Mouse (Mus musculus) erythroid progenitor cell, adult 5-6 weeks (primary cell): ENCODE measurements around the gene Ing3. TPM values are rescaled to one million over a fixed set of nuclear protein-coding genes. Genes with fewer than 3 reads are reported as not detected.

Source experiments
- ATAC-seq: replicated peaks from 2 replicates; pipeline ENCODE4 v1.8.0; 2016; ENCODE audit warnings: moderate number of reproducible peaks, mild to moderate bottlenecking, moderate TSS enrichment, inconsistent platforms; ENCODE audit not compliant: poor library complexity, low FRiP score, severe bottlenecking
- total RNA-seq, 2 experiments: library from RNA; stranded (forward) in 1 of 2; stranded (reverse) in 1 of 2; fragments of 150-400 nt in 1 of 2; fragments of 186-747, 209-891 nt in 1 of 2; gene quantifications; 2 replicates each; pipeline versions ENCODE4 v1.2.3 to v1.2.4; 2015 to 2017; ENCODE audit warnings: low replicate concordance in 2 of 2

Ing3 gene
- total RNA-seq (2015; ENCODE audit: low replicate concordance) (21.0 and 31.4 TPM in 2 replicates), total RNA-seq (2017; ENCODE audit: low replicate concordance) (4.2 and 21.2 TPM in 2 replicates)

DNA sequence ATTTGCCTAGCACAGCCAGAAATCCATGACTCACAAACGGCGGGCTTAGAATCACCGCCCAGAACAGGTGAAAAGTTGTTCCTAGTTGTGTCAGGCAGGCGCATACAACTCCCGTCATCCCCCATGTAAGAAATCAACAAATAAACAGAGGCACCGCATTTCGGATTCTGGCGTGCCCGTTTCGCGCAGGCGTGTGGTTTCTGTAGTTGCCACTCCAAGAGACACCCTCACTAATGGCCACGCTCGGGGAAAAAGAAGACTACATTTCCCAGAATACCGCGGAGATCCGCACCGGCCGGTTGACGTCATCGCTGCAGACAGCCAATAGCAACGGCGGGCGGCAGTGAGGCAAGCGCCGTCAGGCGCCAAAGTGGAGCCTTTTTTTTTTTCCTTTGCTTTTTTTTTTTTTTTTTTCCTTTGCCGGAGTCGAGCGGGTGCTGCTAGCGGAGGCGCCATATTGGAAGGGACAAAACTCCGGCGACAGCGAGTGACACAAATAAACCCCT, at the start of gene Ing3:
Gene Ing3, plus strand, starts transcription at position 346 of the 506 bp plus-strand sequence.
- peak; percentile 93 for ATAC-seq

DNA sequence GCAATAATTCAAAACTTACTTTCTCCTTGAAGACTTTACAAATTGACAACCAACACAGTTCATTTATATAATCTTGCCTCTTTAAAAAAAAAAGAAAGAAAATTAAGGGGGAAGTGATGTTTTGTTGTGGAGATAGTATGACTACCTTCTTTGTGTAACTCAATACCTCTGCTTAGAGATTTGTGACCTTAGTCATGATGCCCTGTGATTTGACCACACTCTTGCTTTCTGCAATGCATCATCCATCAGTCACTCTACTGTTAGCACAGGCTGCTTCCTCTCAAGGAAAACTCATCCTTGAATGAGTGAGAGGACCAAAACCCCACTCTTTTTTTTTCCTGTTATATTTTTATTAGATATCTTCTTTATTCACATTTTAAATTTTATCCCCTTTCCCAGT, 39.7 kb upstream of the Ing3 start:
- no peak for ATAC-seq

DNA sequence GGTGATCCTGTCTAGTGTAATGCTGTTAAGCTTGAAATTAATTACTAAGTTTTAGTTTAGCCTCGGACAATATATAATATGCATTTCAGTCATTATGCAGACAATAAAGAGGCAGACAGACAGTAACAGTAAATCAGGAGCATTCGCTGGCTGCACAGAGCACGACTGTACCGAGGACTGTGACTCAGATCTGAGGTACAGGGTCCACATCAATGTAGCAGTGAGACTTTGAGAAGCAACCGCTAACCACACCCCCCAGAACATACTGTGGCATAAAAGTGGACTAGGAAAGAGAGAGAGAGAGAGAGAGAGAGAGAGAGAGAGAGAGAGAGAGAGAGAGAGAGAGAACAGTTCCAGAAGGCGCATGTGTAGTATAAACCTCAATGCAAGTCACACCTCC, 38.6 kb upstream of the Ing3 start:
- no peak for ATAC-seq

DNA sequence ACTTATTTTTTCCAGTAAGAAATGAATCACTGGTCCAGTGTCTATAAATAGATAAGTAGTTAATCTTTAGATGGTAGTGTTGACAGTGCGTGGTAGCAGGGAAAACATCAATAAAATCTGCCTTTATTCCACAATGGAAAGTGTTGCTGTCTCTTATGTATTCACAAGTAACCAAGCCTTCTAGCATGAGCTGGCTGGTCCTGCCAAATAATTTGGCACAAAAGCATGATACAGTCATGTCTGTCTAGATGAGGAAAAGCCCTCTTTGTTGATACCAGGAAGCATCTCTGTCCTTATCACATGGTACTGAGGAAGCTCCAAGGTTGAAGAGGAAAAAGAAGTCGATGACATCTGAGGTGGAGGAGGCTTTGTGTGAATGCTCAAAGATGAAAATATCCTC, 32.8 kb upstream of the Ing3 start:
- ATAC-seq, result no peak

DNA sequence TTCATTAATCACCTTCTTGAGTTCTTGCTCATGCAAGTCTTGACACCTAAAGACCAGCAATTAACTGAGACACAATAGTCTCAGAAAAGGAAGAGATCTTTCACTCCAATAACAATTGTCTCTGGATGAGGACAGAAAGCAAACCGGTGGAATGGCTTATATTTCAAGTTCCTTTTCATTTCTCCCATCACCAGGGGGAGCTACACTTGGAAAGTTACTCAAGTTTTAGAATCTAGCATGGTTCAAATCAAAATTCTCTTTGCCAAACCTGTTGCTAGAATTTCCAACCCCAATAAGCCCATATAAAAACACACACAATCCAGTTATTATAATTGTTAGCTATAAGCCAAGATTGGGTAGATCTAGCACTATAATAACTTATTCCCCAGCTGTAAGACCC, 25.2 kb upstream of the Ing3 start:
- no peak for ATAC-seq

DNA sequence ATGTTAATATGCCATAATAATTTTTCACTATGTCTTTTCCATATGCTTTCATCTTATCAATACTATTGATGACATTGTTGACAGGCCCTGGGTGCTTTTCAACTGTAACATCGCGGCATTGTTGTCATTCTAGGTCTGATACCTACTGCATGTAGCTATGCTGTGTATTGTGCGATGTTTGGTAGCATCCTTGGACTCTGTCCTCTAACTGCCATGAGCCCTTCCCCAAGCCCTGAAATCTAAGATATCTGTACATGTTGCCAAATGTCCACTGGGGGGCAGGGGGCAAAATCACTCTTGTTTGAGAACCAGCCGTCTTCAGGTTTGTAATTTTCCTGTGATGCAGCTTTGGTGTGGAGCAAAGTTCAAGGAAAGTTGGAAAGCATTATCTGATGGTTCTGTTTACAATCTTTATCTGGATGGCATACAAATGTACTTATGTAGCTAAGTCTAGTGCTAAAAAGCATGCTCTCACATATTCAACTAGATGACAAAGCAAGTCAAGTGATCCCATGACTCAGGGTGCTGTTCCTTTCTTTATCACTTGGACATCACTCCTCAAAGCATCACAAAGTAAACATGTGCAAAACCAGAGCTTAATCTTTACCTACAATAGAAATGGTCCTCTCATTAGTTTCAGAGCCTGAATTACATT, 11.3 kb upstream of the Ing3 start:
- ATAC-seq, result no peak

DNA sequence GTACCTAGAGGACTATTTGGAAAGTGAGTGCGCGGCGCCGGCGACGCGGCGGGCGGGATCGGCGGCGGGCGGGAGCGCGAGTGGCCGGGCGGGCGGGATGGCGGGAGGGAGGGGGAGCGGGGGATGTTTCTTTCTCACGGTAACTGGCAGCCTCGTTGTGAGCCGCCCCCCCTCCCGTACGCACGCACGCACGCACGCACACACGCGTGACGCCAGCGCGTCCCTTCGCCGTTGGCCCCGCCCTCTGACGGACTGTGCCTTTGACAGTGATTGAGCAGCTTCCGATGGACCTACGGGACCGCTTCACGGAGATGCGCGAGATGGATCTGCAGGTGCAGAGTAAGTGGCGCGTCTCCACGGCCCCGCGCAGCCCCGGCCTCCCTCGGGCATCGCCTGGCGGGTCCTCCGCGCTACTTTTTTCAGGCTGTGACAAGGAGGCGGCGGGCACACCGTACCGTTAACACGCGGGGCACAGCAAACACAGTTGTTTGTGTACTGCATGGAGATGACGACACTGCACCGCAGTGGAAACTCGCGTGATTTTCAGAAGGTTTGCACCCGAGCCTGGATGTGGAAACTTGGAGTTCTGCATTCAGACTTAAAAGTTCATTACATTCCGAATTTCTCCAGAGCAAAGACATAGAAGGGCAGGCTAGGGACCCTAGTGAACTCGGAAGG, 539 bp downstream of the Ing3 start:
- ATAC-seq, result peak; percentile 89

DNA sequence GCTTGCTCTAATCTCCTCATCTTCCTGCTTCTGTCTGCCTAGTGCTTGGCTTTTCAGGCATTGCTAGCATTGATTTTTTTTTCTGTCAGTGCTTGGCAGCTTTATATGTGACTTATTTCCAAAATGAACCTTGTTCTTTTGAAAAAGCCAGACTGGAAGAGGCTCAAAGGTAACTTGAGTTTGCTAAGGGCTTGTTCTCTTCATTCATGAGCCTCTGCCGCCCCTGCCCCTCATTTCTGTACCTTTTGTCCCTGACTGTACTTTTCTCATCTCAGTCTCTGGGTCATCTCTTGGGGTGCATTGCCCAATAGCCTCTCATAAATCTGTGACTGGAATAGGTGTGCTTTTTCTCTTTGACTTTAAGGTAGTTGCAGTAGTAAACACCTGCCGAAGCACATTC, 1.3 kb downstream of the Ing3 start:
- no peak for ATAC-seq

DNA sequence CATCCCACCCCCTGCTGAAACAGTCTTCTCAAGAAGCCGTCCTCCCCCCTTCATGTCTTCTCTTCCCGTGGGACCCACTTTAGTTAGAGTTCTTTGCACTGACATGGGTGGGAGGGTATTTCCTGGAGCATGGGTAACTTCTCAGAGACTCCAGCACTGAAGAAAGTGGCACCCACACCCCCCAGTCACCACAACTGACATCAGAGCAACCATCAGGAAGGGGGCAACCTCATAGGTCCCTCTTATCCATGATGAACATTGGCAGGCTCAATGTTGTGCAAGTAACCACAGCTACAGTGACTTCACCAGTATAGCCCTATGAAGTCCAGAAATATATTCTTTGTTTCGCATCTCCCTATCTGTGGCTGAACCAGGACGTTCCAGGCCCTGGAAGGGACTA, 6.1 kb downstream of the Ing3 start:
- no peak for ATAC-seq

DNA sequence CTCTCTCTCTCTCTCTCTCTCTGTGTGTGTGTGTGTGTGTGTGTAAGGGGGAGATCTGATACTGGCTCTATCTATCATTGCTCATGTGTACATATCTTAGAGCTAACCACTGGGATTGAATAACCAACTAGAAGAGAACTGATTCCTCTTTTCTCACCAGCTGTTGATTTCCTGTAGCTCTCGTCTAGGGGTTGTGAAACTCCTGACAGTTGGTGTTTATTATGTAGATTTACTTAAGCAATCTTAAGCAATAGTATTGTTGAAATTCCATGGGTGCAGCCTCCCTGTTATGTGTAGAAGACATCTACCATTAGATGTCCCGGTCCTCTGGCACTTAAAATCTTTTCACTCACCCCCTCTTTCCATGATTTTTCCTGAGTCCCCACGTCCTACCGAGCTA, 9.6 kb downstream of the Ing3 start:
- no peak for ATAC-seq

DNA sequence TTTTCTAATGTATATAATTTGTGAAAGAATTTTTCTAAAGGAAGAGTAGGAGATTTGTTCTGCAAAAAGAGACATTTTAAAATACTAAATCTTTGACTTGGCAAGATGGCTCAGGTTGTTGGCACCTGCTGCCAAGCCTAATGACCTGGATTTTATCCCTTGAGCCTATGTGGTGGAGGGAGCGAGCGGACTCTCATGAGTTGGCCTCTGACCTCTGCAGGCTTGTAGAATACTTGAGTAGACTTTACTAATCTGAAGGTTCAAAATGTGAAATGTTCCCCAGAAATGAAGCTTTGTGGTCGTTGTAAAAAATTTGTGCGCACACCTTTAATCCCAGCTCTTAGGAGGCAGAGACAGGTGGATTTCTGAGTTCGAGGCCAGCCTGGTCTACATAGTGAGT, 10.5 kb downstream of the Ing3 start:
- ATAC-seq, result no peak

DNA sequence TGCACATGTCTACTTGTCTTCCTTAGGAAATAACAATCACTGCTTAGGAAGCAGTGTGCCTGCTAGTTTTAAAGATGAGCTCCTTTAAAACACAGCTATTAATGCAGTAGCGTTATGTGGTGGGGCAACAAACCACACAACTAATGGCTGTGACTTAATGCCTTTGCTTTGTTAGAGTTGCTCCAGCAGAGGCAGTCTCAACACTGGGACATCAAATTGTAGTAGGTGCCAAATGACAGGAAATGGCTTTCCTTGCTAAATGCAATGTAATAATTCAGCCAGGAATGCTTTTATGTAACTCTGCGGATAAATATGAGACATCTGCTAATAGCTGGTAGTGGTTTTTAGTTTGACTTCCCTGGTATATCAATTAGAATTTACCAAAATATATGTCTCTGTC, 28.2 kb downstream of the Ing3 start:
- no peak for ATAC-seq

DNA sequence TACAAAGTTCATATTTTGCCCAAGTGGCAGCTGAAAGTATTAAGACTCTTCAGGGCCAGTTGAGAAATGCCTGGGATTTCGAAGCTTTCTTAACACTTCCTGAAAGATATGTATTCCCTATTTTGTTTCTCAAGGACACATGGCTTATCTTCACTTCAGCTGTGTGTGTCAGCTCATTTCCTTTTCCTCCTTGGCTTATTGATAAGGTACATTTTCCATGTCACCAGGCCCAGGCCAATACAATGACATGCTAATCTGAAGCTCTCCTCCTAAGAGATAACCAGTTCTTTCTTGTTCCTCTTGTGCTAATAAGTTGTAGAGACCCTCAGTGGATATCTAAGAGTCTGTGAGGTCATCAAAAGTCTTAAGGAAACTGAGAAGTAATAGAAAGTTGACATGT, 31.7 kb downstream of the Ing3 start:
- ATAC-seq, result no peak

DNA sequence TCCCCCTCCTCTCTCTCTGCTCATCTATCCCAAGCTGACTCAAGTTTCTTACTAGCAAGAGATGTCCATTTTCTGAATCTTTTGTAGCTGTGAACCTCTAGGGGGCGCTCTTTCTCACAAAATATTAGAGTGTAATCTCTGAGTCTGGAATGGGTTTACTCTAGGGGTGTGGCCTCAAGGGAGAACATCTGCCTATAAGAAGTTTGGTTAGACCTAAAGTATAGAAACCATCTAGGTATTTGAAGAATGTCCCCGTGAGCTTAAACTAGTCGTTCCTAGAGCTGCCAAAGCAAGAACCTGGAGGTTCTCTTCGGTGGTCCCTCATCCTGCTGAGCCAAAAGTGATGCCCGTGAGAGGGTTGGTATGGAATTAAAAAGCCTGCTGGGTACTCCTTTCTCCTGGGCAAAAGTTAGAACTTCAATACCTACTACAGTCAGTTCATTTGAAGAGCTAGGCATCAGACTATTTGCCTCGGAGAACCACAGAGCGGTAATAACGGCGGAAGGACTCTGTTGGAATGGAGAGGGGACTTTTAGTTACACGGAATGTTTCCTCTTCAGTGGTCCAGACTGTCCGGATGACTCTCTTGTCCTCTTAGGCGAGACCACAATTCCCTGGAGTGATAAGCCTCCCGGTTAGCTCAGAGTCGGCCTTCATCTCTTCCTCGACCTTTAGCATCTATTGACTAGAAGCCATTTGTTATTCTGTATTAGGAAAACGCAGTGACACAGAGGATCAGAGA, 35.8 kb downstream of the Ing3 start:
- ATAC-seq, result no peak

DNA sequence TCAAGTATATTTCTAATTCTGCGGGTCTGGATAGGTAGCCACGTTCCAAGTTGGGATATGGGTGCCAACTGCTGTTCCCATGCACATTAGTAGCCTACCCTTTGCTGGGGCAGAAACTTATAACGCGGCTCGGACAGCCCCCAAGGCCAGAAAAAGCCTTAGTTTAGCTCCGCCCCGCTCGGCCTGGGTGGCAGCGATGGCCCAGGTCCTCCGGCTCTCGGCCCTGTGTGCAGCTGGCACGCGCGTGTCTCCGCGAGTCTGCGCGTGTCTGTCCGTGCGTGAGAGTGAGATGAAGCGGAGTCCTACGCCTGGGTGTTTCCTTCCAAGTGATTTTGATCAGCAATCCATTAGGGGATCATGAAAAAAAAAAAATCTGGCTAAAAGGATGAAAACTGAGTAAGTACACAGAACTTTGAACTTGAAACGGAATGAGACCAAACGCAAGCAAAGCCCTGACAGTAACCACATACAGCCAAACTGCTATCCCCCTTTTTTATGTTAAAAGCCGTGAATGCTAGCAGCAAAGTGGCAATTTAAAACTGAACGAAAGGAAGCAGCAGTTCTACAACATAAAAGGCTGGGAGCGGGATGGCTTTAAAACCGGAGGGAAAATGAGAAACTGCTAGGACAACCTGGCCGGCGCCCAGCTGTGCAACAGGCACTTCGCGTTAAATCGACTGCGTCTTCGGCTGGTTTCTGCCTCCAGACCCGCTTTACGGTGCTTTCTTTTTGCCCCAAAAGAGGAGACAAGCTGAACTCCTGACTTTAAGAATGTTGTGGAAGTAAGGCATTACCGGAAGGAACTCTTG, 36.6 kb downstream of the Ing3 start, which contains the start of gene Cped1:
Gene Cped1, plus strand, starts transcription at position 185 of the 809 bp plus-strand sequence.
- ATAC-seq, result no peak; the same call in 1 of the 2 replicates

DNA sequence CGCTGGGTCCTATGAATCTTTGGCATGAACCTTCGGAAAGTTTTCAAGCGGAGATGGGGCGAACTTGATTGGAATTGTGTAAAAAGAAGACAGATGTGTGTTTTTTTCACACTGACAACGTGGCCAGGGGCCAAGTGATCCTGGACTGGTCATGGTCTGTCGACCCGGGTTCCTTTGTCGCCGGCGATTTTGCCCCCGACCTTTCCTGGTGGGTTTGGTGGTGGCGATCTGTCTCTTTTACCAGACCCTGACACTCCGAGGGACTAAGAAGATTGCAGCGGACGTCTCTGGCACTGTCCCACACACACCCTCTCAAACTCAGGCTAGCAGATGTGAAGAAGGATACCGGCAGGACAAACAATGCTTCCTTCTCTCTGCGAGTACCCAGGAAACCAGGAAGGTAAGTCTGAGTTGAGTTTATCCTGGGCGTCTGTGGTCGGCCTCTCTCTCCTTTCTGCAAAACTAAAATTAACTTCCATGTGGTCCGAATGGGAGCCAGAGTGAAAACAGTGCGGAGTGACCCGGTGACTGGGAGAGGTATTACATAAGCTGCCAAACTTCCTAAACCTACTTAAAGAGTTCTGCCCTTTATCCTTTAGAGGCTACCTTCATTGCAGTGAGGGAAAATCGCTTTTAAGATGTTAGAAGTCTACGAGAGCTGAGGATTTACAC, 37.4 kb downstream of the Ing3 start:
- no peak for ATAC-seq

DNA sequence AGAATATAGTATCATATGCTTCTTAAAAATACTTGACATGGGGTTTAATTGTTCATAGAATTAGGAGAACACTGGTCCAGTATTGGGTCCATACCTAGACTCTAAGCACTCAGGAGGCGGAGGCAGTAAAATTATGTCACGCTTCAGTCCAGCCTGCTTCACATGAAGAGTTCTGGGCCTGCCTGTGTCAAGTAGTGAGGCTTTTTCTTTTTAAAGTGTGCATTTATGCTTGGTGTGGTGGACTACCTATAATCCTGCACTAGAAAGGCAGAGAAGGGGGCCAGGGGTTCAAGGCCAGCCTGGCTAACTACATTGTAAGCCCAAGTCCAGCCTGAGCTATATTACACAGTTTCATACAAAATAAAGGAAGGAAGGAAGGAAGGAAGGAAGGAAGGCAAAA, 38.2 kb downstream of the Ing3 start:
- ATAC-seq, result no peak

DNA sequence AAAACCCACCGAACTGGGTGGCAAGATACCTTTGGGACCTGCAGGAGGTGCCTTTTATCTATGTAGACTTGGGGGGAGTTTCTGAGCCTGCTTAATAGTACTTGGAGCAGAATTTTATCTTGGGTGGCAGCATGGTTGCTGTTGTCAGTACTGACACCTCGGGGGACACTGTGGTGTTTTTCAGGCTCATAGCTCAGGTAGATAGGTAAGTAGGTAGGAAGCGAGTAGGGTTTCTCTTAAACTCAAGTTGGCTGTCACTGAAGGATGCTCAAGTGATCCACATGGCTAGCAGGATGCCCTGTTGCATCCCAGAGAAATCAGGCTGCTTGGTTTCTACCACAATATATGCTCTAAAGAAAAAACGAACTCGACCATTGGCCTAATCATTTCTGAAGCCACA, 38.9 kb downstream of the Ing3 start:
- no peak for ATAC-seq

DNA sequence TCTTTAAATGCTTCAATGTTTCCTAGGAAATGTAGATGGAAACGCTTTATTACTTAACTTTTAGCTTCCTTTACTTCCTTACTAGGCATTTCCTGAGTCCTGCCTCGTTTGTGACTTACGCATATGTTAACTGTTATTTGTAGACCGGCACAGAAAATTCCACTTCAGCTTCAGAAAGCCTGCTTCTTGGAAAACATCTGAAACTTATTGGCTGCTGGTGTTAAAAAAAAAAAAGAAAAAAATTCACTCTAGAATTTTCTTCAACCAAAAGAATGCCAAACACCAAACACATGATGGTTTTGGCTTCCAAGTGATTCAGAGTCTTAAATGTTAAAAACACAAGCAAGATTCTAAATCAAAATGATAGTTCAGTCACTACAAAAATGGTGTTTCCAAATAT, 39.7 kb downstream of the Ing3 start:
- no peak for ATAC-seq
